Mouse (Mus musculus) spleen, postnatal 4 days (tissue): ENCODE results near the gene Akap17b.

Source experiments
- DNase-seq, 2 experiments: peaks; one replicate each; pipeline ENCODE4 v3.0.0; 2022; ENCODE audit warnings: low spot score in 2 of 2

Akap17b gene

GRCm38 (mm10) chrX:36587304-36588209, 57.6 kb downstream of the Akap17b start:
- DNase-seq: no peak

GRCm38 (mm10) chrX:36586629-36587303, 58.4 kb downstream of the Akap17b start:
- DNase-seq: no peak

- no peak for DNase-seq
Measured at GRCm38 (mm10) chrX:36562079-36562478, 83.1 kb downstream of the Akap17b start.

- peak; percentile 53 to 83 for DNase-seq
Measured at GRCm38 (mm10) chrX:36561650-36562049, 83.5 kb downstream of the Akap17b start.

- DNase-seq: no peak
Measured at GRCm38 (mm10) chrX:36560170-36560569, 85.0 kb downstream of the Akap17b start.
